Mouse (Mus musculus) bone marrow, adult 2 months (tissue): ENCODE measurements at regions not wholly inside any gene's neighbourhood (a gene's known extent, or its start where the extent isn't known, plus 50 kb on each side); places are given as distances from the start of the nearest gene placed in this dataset.

Source experiments
- CTCF ChIP-seq: fragments of 200-500 bp; IDR thresholded peaks from 2 replicates; pipeline ENCODE4 v1.5.1; 2011; ENCODE audit warnings: low read length, control low read depth; ENCODE audit not compliant: control insufficient read depth, insufficient read depth
- POLR2A ChIP-seq: fragments of 200-500 bp; IDR thresholded peaks from 2 replicates; pipeline ENCODE4 v1.6.1; 2011; ENCODE audit warnings: low read depth, mild to moderate bottlenecking, control low read depth, low read length, borderline replicate concordance; ENCODE audit not compliant: control insufficient read depth

- TF ChIP-seq CTCF, result no peak
- no peak for TF ChIP-seq POLR2A
Observed at GRCm38 (mm10) chr9:33483541-33483846, 847.5 kb downstream of the Ets1 start.
